Mouse (Mus musculus) forebrain, embryonic 15.5 days (tissue): ENCODE measurements at regions not wholly inside any gene's neighbourhood (a gene's known extent, or its start where the extent isn't known, plus 50 kb on each side); places are given as distances from the start of the nearest gene placed in this dataset.
"Not testable (repeated sequence)": the region's sequence is repeated elsewhere in the genome, so short reads cannot be mapped to it uniquely, and the experiment has no call there.

ENCODE experiments used
- ATAC-seq: fragments of 200-750 bp; cut with Nextera tagmentation; replicated peaks from 2 replicates; pipeline ENCODE4 v1.8.0; 2017; ENCODE audit warnings: mild to moderate bottlenecking, moderate TSS enrichment, moderate library complexity
- H3K27ac ChIP-seq: fragments of 300-500 bp; sonication (generic); replicated peaks from 2 replicates; pipeline ENCODE4 v1.5.1; 2015; ENCODE audit warnings: mild to moderate bottlenecking, inconsistent platforms
- H3K27me3 ChIP-seq: fragments of 300-500 bp; sonication (generic); 2 replicates; pipeline ENCODE4 v1.6.1; 2015; ENCODE audit warnings: inconsistent platforms
- H3K36me3 ChIP-seq: fragments of 300-500 bp; sonication (generic); 2 replicates; pipeline ENCODE4 v1.6.1; 2015; ENCODE audit warnings: mild to moderate bottlenecking, inconsistent platforms
- H3K4me1 ChIP-seq: fragments of 300-500 bp; sonication (generic); 2 replicates; pipeline ENCODE4 v1.6.1; 2015; ENCODE audit warnings: inconsistent platforms
- H3K4me2 ChIP-seq: fragments of 300-500 bp; sonication (generic); replicated peaks from 2 replicates; pipeline ENCODE4 v1.6.1; 2015; ENCODE audit warnings: mild to moderate bottlenecking, inconsistent platforms
- H3K4me3 ChIP-seq: fragments of 300-500 bp; sonication (generic); 2 replicates; pipeline ENCODE4 v1.5.1; 2015; ENCODE audit warnings: mild to moderate bottlenecking, inconsistent platforms
- H3K9ac ChIP-seq: fragments of 300-500 bp; sonication (generic); replicated peaks from 2 replicates; pipeline ENCODE4 v1.6.1; 2015; ENCODE audit warnings: mild to moderate bottlenecking, inconsistent platforms
- H3K9me3 ChIP-seq: fragments of 300-500 bp; sonication (generic); 2 replicates; pipeline ENCODE4 v1.6.1; 2016; ENCODE audit warnings: inconsistent platforms
- WGBS: fragments of 180-500 bp; shearing (Covaris S2); methylation state at CpG from one replicate; pipeline ENCODE4 v1.1.7; 2015; ENCODE audit warnings: mixed read lengths; 5-methylcytosine and 5-hydroxymethylcytosine counted together

- H3K4me2 ChIP-seq, H3K27me3 ChIP-seq, H3K9ac ChIP-seq, H3K4me1 ChIP-seq, H3K4me3 ChIP-seq, H3K36me3 ChIP-seq, H3K27ac ChIP-seq, ATAC-seq, H3K9me3 ChIP-seq: not testable (repeated sequence)
- 87% methylated on average over 7 of the region's 7 CpGs for WGBS
Measured at GRCm38 (mm10) chr5:26754129-26754528, 62.9 kb upstream of the Dpp6 start.
